Mouse (Mus musculus) E14TG2a.4 (cell line): ENCODE measurements around the gene Abcb4.

Experiments used
- CTCF ChIP-seq: conservative IDR thresholded peaks from 2 replicates; pipeline ENCODE4 v1.5.1; 2014; ENCODE audit warnings: low read length
- POU5F1 ChIP-seq: IDR thresholded peaks from 2 replicates; pipeline ENCODE4 v1.6.1; 2014; ENCODE audit warnings: low read length, borderline replicate concordance

DNA sequence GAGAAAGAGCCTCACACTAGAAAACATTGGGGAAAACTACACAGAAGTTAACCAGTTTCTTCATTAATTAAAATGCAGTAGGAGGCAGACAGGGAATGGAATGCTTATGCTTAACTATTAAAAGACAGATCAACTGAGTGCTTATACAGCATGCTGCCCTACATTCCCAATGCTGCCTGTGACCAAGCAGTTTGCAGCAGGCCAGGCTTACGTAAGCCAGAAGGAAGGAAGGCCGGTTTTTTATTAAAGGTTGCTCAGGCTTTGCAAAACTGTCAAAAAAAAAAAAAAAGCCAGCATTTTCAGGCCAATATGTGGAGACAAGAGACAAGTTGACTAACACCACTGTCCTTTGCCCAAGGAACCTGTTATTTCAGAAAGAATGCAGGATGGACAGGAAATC lies 77.2 kb downstream of the Abcb4 start:
- TF ChIP-seq CTCF = no peak
- no peak for TF ChIP-seq POU5F1
